Mouse (Mus musculus): Measurements from ENCODE around the gene Cdhr2.

- no peak for TF ChIP-seq CTCF (IDR thresholded peaks at IDR 0.05; ENCODE audit: insufficient read depth, low read depth, low read length)
- no peak for TF ChIP-seq POLR2A (IDR thresholded peaks at IDR 0.05; ENCODE audit: insufficient read depth, low read depth, low read length)
These were observed 16.9 kb upstream of the Cdhr2 start for GRCm38 (mm10) chr13:54684140-54684896.

Measured in olfactory bulb, adult 2 months (tissue).